Mouse (Mus musculus): ENCODE data around the gene Rpl7l1. TPM values are rescaled to one million over a fixed set of nuclear protein-coding genes. Genes with fewer than 3 reads are reported as not detected.
A peak's percentile ranks its signal among the peaks of the same experiment; 100 is the strongest.
"Not testable (repeated sequence)": the region's sequence is repeated elsewhere in the genome, so short reads cannot be mapped to it uniquely, and the experiment has no call there.

Gene Rpl7l1
- polyA plus RNA-seq, 1 experiment from 2014 or later, result 145 TPM

GRCm38 (mm10) chr17:46774131-46774472 lies 8.4 kb downstream of the Rpl7l1 start:
- peak overlapping the region; percentile 48; the same call in 1 of the 2 replicates for H3K27ac ChIP-seq
- WGBS, result 43% methylated on average over 2 of the region's 2 CpGs
- no peak for ATAC-seq (ENCODE audit: insufficient read depth, low FRiP score, low read depth)
- no peaks in the 10 kb centered on the region for H3K27me3 ChIP-seq (replicated peaks)
- peaks cover 40% of the 10 kb centered on the region for H3K36me3 ChIP-seq
- H3K9me3 ChIP-seq, result no peaks in the 10 kb centered on the region
- H3K4me1 ChIP-seq, result peaks cover 11% of the 10 kb centered on the region
- no peak overlapping the region for H3K9ac ChIP-seq
- no peak overlapping the region for H3K4me3 ChIP-seq (replicated peaks)
- H3K4me2 ChIP-seq, result peak overlapping the region; percentile 79

GRCm38 (mm10) chr17:46773278-46774130 lies 9.0 kb downstream of the Rpl7l1 start:
- H3K9ac ChIP-seq, result peak overlapping the region; percentile 89
- no peaks in the 10 kb centered on the region for H3K9me3 ChIP-seq
- WGBS, result 8% methylated on average over 19 of the region's 20 CpGs
- H3K4me1 ChIP-seq, result peaks cover 11% of the 10 kb centered on the region
- peak overlapping the region; percentile 92 for H3K27ac ChIP-seq
- ATAC-seq (ENCODE audit: insufficient read depth, low FRiP score, low read depth), result peak; percentile 3; the same call in 1 of the 2 replicates
- peaks cover 34% of the 10 kb centered on the region for H3K36me3 ChIP-seq
- H3K27me3 ChIP-seq (replicated peaks), result no peaks in the 10 kb centered on the region
- H3K4me2 ChIP-seq, result peak overlapping the region; percentile 79
- peak overlapping the region; percentile 95 for H3K4me3 ChIP-seq (replicated peaks)

GRCm38 (mm10) chr17:46772404-46773277 lies 9.8 kb downstream of the Rpl7l1 start, which contains the start of gene 2310039H08Rik:
TSS of gene 2310039H08Rik (plus strand) at chr17:46772635.
- peaks cover 11% of the 10 kb centered on the region for H3K4me1 ChIP-seq
- H3K9ac ChIP-seq, result peak within 1 kb of the TSS; percentile 89
- no peaks in the 10 kb centered on the region for H3K9me3 ChIP-seq
- no peaks in the 10 kb centered on the region for H3K27me3 ChIP-seq (replicated peaks)
- ATAC-seq (ENCODE audit: insufficient read depth, low FRiP score, low read depth), result peak; percentile 81
- H3K4me2 ChIP-seq, result peak within 1 kb of the TSS; percentile 79
- peaks cover 25% of the 10 kb centered on the region for H3K36me3 ChIP-seq
- under 1% methylated on average over 50 of the region's 50 CpGs for WGBS
- peak within 1 kb of the TSS; percentile 95 for H3K4me3 ChIP-seq (replicated peaks)
- H3K27ac ChIP-seq, result peak within 1 kb of the TSS; percentile 92

GRCm38 (mm10) chr17:46772038-46772403 lies 10.5 kb downstream of the Rpl7l1 start:
- no peak for ATAC-seq (ENCODE audit: insufficient read depth, low FRiP score, low read depth)
- 3% methylated on average over 5 of the region's 5 CpGs for WGBS
- H3K27ac ChIP-seq, result peak overlapping the region; percentile 92
- H3K4me1 ChIP-seq, result peaks cover 11% of the 10 kb centered on the region
- H3K36me3 ChIP-seq, result peaks cover 19% of the 10 kb centered on the region
- no peak overlapping the region; the same call in 1 of the 2 replicates for H3K9ac ChIP-seq
- no peaks in the 10 kb centered on the region for H3K9me3 ChIP-seq
- H3K4me3 ChIP-seq (replicated peaks), result peak overlapping the region; percentile 95
- no peaks in the 10 kb centered on the region for H3K27me3 ChIP-seq (replicated peaks)
- peak overlapping the region; percentile 79 for H3K4me2 ChIP-seq

- H3K36me3 ChIP-seq, result peaks cover 17% of the 10 kb centered on the region
- H3K4me3 ChIP-seq (replicated peaks), result peak overlapping the region; percentile 95
- H3K27ac ChIP-seq, result peak overlapping the region; percentile 92
- no peaks in the 10 kb centered on the region for H3K9me3 ChIP-seq
- WGBS, result 60% methylated on average over 17 of the region's 17 CpGs
- peak overlapping the region; percentile 79 for H3K4me2 ChIP-seq
- peaks cover 11% of the 10 kb centered on the region for H3K4me1 ChIP-seq
- H3K9ac ChIP-seq, result no peak overlapping the region
- ATAC-seq (ENCODE audit: insufficient read depth, low FRiP score, low read depth), result no peak
- no peaks in the 10 kb centered on the region for H3K27me3 ChIP-seq (replicated peaks)
Measured at GRCm38 (mm10) chr17:46771616-46772015, 10.9 kb downstream of the Rpl7l1 start.

- 81% methylated on average over 4 of the region's 4 CpGs for WGBS
- H3K27me3 ChIP-seq (replicated peaks), result no peaks in the 10 kb centered on the region
Measured at GRCm38 (mm10) chr17:46771025-46771424, 11.4 kb downstream of the Rpl7l1 start.

GRCm38 (mm10) chr17:46770546-46770945 lies 11.9 kb downstream of the Rpl7l1 start:
- no peak for ATAC-seq (ENCODE audit: insufficient read depth, low FRiP score, low read depth)
- Histone ChIP-seq H3K4me3 (replicated peaks) (no peak overlapping the region), H3K9ac (no peak overlapping the region), H3K27me3 (replicated peaks) (no peaks in the 10 kb centered on the region), H3K36me3 (peaks cover 7% of the 10 kb centered on the region), H3K27ac (no peak overlapping the region), H3K4me2 (no peak overlapping the region), H3K4me1 (peaks cover 11% of the 10 kb centered on the region), H3K9me3 (no peaks in the 10 kb centered on the region)
- WGBS, result 85% methylated on average over 11 of the region's 11 CpGs

More at GRCm38 (mm10) chr17:46771025-46771424, 11.4 kb downstream of the Rpl7l1 start:
- no peaks in the 10 kb centered on the region for H3K9me3 ChIP-seq
- H3K27ac ChIP-seq, result no peak overlapping the region
- no peak overlapping the region for H3K4me2 ChIP-seq
- peaks cover 11% of the 10 kb centered on the region for H3K4me1 ChIP-seq
- ATAC-seq (ENCODE audit: insufficient read depth, low FRiP score, low read depth), result no peak
- H3K9ac ChIP-seq, result no peak overlapping the region
- H3K4me3 ChIP-seq (replicated peaks), result no peak overlapping the region
- peaks cover 12% of the 10 kb centered on the region for H3K36me3 ChIP-seq

- WGBS, result 44% methylated on average over 8 of the region's 8 CpGs
Measured at GRCm38 (mm10) chr17:46767868-46768267, 14.6 kb downstream of the Rpl7l1 start.

GRCm38 (mm10) chr17:46764916-46765315 lies 17.6 kb downstream of the Rpl7l1 start:
- not testable (repeated sequence) for H3K9ac ChIP-seq; H3K9me3 ChIP-seq; H3K27ac ChIP-seq; ATAC-seq (ENCODE audit: insufficient read depth, low FRiP score, low read depth); H3K4me1 ChIP-seq; H3K4me3 ChIP-seq (replicated peaks); H3K27me3 ChIP-seq (replicated peaks); H3K4me2 ChIP-seq; H3K36me3 ChIP-seq
- 63% methylated on average over 9 of the region's 9 CpGs for WGBS

More at GRCm38 (mm10) chr17:46767868-46768267, 14.6 kb downstream of the Rpl7l1 start:
- Histone ChIP-seq H3K4me1 (peaks cover 5% of the 10 kb centered on the region), H3K9ac (no peak overlapping the region), H3K4me3 (replicated peaks) (no peak overlapping the region), H3K9me3 (no peaks in the 10 kb centered on the region), H3K27ac (no peak overlapping the region), H3K4me2 (no peak overlapping the region), H3K36me3 (no peaks in the 10 kb centered on the region), H3K27me3 (replicated peaks) (no peaks in the 10 kb centered on the region)
- no peak for ATAC-seq (ENCODE audit: insufficient read depth, low FRiP score, low read depth)

GRCm38 (mm10) chr17:46763544-46763943 lies 18.9 kb downstream of the Rpl7l1 start, which contains the start of gene Ptcra:
TSS of gene Ptcra (minus strand) at chr17:46763712.
- no peak within 1 kb of the TSS for H3K27ac ChIP-seq
- H3K9me3 ChIP-seq, result no peaks in the 10 kb centered on the region
- H3K9ac ChIP-seq, result no peak within 1 kb of the TSS
- H3K4me3 ChIP-seq (replicated peaks), result no peak within 1 kb of the TSS
- H3K36me3 ChIP-seq, result no peaks in the 10 kb centered on the region
- no peak within 1 kb of the TSS for H3K4me2 ChIP-seq
- WGBS, result 57% methylated on average over 2 of the region's 2 CpGs
- H3K27me3 ChIP-seq (replicated peaks), result no peaks in the 10 kb centered on the region
- no peak for ATAC-seq (ENCODE audit: insufficient read depth, low FRiP score, low read depth)
- H3K4me1 ChIP-seq, result no peaks in the 10 kb centered on the region

- no peak overlapping the region for H3K9ac ChIP-seq
- WGBS, result 80% methylated on average over 12 of the region's 12 CpGs
- H3K4me1 ChIP-seq, result no peaks in the 10 kb centered on the region
- H3K27ac ChIP-seq, result no peak overlapping the region
- H3K4me2 ChIP-seq, result no peak overlapping the region
- no peaks in the 10 kb centered on the region for H3K36me3 ChIP-seq
- no peaks in the 10 kb centered on the region for H3K9me3 ChIP-seq
- no peak for ATAC-seq (ENCODE audit: insufficient read depth, low FRiP score, low read depth)
- H3K4me3 ChIP-seq (replicated peaks), result no peak overlapping the region
- H3K27me3 ChIP-seq (replicated peaks), result no peaks in the 10 kb centered on the region
Measured at GRCm38 (mm10) chr17:46758753-46759152, 23.7 kb downstream of the Rpl7l1 start.
